Mouse (Mus musculus) urinary bladder, adult 18-20 months (tissue): ENCODE data around the gene Fbxo21.

Experiments used
- DNase-seq, 2 experiments: peaks; one replicate each; pipeline ENCODE4 v3.0.0; 2022; ENCODE audit warnings: low spot score in 2 of 2, mixed read lengths in 2 of 2

Gene Fbxo21

GRCm38 (mm10) chr5:118045385-118045784 lies 68.9 kb downstream of the Fbxo21 start:
- no peak for DNase-seq

DNA sequence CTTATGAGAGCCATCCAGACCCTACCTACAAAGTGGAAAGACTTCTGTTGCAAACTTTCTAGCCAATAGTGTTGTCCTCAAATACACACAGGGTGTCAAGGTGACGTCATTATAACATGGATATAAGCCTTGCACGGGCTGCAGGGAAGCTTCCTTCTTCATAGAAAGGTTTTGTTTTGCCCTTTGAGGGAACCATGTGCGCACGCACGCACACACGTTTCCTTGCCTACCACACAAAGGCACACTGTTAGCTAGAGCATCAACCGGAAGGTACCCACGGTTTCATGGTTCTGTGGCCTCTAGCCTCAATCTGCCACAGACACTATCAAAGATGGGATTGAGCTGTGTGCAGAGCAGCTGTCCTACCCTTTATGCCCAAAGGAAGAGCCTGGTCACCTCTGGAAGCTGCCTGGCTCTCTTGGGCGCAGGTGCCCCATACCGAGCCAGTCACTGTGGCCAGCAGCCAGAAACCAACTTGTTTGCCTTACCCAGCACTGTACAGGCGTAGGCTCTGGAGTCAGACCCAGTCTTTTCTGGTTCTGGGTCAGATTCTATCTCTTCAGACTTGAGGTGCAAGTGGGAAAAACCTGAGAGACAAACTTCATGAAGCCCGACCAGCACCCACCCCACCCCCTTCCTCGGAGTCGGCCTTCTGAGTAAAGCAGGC lies 70.7 kb downstream of the Fbxo21 start:
- DNase-seq = no peak

DNA sequence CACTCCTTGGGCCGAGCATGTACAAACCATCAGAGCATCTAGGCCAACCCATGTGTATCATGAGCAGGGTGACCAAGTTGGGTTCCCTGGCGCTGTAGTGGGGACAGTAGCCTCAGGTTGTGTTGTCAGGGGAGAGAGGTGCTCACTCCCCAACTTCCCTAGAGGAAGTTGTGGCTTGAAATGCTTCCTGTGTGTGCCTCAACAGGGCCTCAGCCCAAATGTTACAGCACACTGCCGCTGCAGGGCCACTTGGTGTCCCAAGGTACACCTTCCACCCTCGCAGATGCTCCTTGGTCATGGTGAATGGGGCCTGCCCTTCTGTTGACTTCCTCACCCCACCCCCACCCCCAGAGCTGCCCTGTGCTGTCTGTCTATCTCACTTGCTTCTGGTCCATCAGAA lies 71.9 kb downstream of the Fbxo21 start:
- DNase-seq = no peak

DNA sequence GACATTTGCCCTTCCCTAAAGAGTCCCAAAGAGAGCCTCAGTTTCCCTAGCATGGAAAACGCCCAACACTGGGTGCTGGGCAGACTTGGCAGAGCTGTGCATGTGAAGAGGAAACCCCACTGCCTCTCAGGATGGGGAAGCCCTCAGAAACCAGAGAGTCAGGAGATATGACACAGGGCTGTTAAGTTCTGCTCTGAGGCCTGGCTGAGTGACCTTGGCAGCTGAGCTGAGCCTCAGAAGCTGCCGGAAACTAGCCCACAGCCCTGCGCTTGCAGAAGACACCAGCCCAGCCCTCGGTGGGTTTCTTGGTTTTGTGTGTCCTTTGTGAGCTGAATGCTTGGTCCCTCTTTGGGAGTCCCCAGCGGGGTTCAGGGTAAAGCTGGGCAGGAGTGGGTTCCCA lies 72.4 kb downstream of the Fbxo21 start:
- DNase-seq = no peak

DNA sequence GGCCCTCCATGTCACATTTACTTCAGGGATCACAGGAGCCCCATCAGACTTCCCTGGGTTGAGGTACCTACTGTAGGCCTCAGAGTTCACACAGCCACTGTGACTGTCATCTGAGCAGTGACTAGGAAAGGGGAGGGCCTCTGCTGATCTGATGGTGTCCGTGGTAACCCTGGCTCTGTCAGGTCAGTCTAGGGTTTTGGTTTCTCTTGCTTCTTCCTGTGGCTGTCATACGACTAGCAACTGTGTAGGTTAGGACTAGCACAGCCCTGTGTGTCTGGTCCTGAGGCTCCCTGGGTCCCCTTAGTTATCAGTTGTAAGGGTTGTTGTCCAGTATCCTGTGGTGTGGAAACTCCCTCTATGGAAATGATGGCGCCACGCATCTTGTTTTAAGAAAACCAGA lies 74.2 kb downstream of the Fbxo21 start:
- DNase-seq = no peak

GRCm38 (mm10) chr5:118051981-118052662 lies 75.6 kb downstream of the Fbxo21 start:
- no peak for DNase-seq

DNA sequence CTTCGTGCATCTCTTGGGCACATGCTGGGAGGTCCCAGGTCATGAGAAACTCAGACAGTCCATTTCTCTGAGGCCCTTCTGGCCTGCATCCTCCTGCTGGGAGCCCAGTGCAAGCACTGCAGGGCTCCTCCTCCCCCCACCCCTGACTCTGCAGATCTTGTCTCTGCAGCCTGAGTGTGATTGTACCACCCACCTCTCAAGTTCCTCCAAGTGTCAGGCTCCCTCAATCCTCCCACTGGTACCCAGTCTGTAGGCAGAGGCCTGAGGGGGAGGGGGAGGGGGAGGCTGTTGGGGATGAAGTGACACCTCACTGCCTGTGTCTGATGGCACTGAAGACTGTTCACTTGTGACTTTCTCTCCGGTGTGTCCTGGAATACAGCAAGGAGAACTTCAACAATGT lies 76.7 kb downstream of the Fbxo21 start:
- DNase-seq = no peak

- no peak for DNase-seq
Measured at GRCm38 (mm10) chr5:118057508-118058111, 81.1 kb downstream of the Fbxo21 start.

GRCm38 (mm10) chr5:118058858-118059257 lies 82.3 kb downstream of the Fbxo21 start:
- no peak for DNase-seq

DNA sequence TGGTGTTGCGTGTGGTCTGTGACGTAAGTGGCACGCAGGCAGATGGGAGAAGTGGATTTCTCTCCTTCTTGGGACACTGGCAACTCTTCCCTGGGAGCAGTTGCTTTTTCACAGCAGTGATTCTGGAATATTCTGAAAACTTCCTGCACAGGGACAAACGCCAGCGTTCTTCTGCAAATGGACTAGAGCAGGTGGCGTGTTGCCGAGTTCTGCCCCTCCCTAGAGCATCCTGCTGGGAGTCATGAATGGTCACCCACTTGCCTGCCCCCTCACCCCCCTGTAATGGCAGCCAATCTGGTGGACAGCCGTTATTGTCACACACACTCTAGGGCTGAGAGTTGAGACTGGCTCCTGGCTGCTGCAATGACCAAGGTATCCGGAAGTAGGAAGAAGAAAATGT lies 83.1 kb downstream of the Fbxo21 start:
- DNase-seq = no peak
